ENCODE assay signal across 8 mouse cellular contexts in the genomic region with DNA sequence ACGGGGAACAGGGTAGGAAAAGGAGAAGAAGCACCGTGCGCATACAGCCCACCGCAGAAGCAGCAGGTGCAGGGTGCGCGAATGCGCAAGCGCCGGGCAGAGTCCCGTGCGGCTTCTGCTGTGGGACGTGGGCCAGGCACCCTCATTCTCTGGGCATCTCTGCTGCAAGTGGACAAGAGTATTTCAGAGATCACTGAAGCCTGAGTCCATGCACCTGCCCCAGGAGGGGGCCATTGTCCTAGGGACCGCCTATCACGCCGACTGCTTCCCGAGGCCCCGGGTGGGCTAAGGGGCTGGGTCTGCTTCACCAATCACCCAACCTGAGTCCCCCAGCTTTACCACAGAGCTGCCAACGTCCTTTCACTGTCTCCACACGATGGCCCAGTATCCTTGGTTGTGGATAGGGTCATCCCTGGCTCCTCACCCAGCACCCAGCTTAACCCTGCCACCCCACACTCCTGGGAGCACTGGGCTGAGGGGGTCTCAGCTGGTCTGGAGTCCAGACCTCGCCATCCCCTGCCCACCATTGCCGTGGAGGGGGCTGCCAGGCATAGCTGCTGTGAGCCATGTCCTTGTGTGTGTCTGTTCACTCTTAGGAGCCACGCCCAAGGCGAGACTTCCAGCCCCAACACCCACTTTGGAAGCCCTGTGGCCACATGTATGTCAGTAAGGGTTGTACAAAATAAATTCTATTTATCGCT.
DNase-seq lines count a peak whose midpoint lies in the region; ATAC-seq and TF ChIP-seq lines count a peak whose summit lies in the region.

No protein-coding gene starts in this region.

- H3K36me3 ChIP-seq in intestine, embryonic 14.5 days (ENCODE audit: control insufficient read depth, insufficient read depth, low read length) = no peaks in the 10 kb centered on the region
- H3K36me3 ChIP-seq in intestine, postnatal 0 days (ENCODE audit: control insufficient read depth, insufficient read depth) = no peaks in the 10 kb centered on the region
- no peaks in the 10 kb centered on the region for H3K36me3 ChIP-seq in embryonic facial prominence, embryonic 11.5 days (replicated peaks; ENCODE audit: control insufficient read depth, insufficient read depth, low read depth, low read length)
- no peaks in the 10 kb centered on the region for H3K36me3 ChIP-seq in hindbrain, embryonic 11.5 days (ENCODE audit: control insufficient read depth, insufficient read depth, low read length)
- H3K36me3 ChIP-seq in midbrain, embryonic 13.5 days = 0 out of 2 replicates have a peak, but pooled peaks cover 4% of the 10 kb centered on the region

- H3K4me2 ChIP-seq in intestine, embryonic 14.5 days (ENCODE audit: low read length) = peak overlapping the region; percentile 42
- H3K4me2 ChIP-seq in intestine, postnatal 0 days (replicated peaks; ENCODE audit: low read depth) = no peak overlapping the region
- peak overlapping the region; percentile 40 for H3K4me2 ChIP-seq in embryonic facial prominence, embryonic 11.5 days (ENCODE audit: low read depth, low read length)
- H3K4me2 ChIP-seq in hindbrain, embryonic 11.5 days (replicated peaks; ENCODE audit: low read depth, low read length) = peak overlapping the region; percentile 66
- H3K4me2 ChIP-seq in midbrain, embryonic 13.5 days (replicated peaks) = peak overlapping the region; percentile 73

- no peak overlapping the region for H3K9ac ChIP-seq in intestine, embryonic 14.5 days (ENCODE audit: low read length)
- no peak overlapping the region for H3K9ac ChIP-seq in intestine, postnatal 0 days (ENCODE audit: low read depth, low read length)
- H3K9ac ChIP-seq in embryonic facial prominence, embryonic 11.5 days (replicated peaks; ENCODE audit: low read length) = 0 out of 2 replicates have a peak overlapping the region, but pooled peaks have one; percentile 25
- H3K9ac ChIP-seq in hindbrain, embryonic 11.5 days (ENCODE audit: low read depth, low read length) = peak overlapping the region; percentile 59; the same call in 1 of the 2 replicates
- H3K9ac ChIP-seq in midbrain, embryonic 13.5 days (replicated peaks) = peak overlapping the region; percentile 69

- peaks cover 22% of the 10 kb centered on the region for H3K27me3 ChIP-seq in intestine, embryonic 14.5 days (replicated peaks; ENCODE audit: control insufficient read depth, insufficient read depth, low read length)
- peaks cover 21% of the 10 kb centered on the region for H3K27me3 ChIP-seq in intestine, postnatal 0 days (replicated peaks; ENCODE audit: control insufficient read depth, insufficient read depth, low read length)
- peaks cover 22% of the 10 kb centered on the region for H3K27me3 ChIP-seq in embryonic facial prominence, embryonic 11.5 days (ENCODE audit: control insufficient read depth, insufficient read depth, low read length)
- peaks cover 9% of the 10 kb centered on the region; the same call in 1 of the 2 replicates for H3K27me3 ChIP-seq in hindbrain, embryonic 11.5 days (ENCODE audit: control insufficient read depth, insufficient read depth, low read length)
- H3K27me3 ChIP-seq in midbrain, embryonic 13.5 days = peaks cover 28% of the 10 kb centered on the region

- H3K4me1 ChIP-seq in intestine, embryonic 14.5 days (replicated peaks; ENCODE audit: control insufficient read depth, insufficient read depth, low read length) = peaks cover 9% of the 10 kb centered on the region; the same call in 1 of the 2 replicates
- no peaks in the 10 kb centered on the region for H3K4me1 ChIP-seq in intestine, postnatal 0 days (replicated peaks; ENCODE audit: control insufficient read depth, insufficient read depth, low read length)
- H3K4me1 ChIP-seq in embryonic facial prominence, embryonic 11.5 days (ENCODE audit: control insufficient read depth, insufficient read depth, low read length) = peaks cover 16% of the 10 kb centered on the region
- H3K4me1 ChIP-seq in hindbrain, embryonic 11.5 days (replicated peaks; ENCODE audit: control insufficient read depth, insufficient read depth, low read length) = peaks cover 23% of the 10 kb centered on the region
- peaks cover 33% of the 10 kb centered on the region for H3K4me1 ChIP-seq in midbrain, embryonic 13.5 days (replicated peaks)

- H3K27ac ChIP-seq in intestine, embryonic 14.5 days (ENCODE audit: low read depth) = no peak overlapping the region
- H3K27ac ChIP-seq in intestine, postnatal 0 days (ENCODE audit: low read depth, low read length) = no peak overlapping the region
- no peak overlapping the region for H3K27ac ChIP-seq in embryonic facial prominence, embryonic 11.5 days (replicated peaks; ENCODE audit: low read depth, low read length)
- peak overlapping the region; percentile 45; the same call in 1 of the 2 replicates for H3K27ac ChIP-seq in hindbrain, embryonic 11.5 days (ENCODE audit: low read depth, low read length)
- no peak overlapping the region for H3K27ac ChIP-seq in midbrain, embryonic 13.5 days

- DNase-seq in intestine, embryonic 14.5 days (ENCODE audit: low spot score) = no peak
- no peak for DNase-seq in embryonic facial prominence, embryonic 11.5 days (ENCODE audit: low spot score)
- DNase-seq in hindbrain, embryonic 11.5 days (ENCODE audit: low spot score) = no peak
- DNase-seq in right cerebral cortex, postnatal 10 days (ENCODE audit: low spot score in 2 of 2) = no peak
- DNase-seq in urinary bladder, postnatal 25 days (ENCODE audit: low spot score) = no peak
- DNase-seq in urinary bladder, postnatal 14 days (ENCODE audit: low spot score) = no peak

- H3K9me3 ChIP-seq in intestine, embryonic 14.5 days (ENCODE audit: control insufficient read depth, low read length) = no peaks in the 10 kb centered on the region
- H3K9me3 ChIP-seq in intestine, postnatal 0 days (ENCODE audit: control insufficient read depth) = no peaks in the 10 kb centered on the region
- H3K9me3 ChIP-seq in embryonic facial prominence, embryonic 11.5 days (replicated peaks; ENCODE audit: control insufficient read depth, low read length) = no peaks in the 10 kb centered on the region
- no peaks in the 10 kb centered on the region for H3K9me3 ChIP-seq in hindbrain, embryonic 11.5 days (ENCODE audit: control insufficient read depth, low read length)
- H3K9me3 ChIP-seq in midbrain, embryonic 13.5 days = no peaks in the 10 kb centered on the region

- 0 out of 2 replicates have a peak, but pooled peaks have one; percentile 22 for ATAC-seq in intestine, embryonic 14.5 days (replicated peaks; ENCODE audit: low FRiP score, low TSS enrichment, low read depth)
- no peak for ATAC-seq in intestine, postnatal 0 days
- ATAC-seq in embryonic facial prominence, embryonic 11.5 days (replicated peaks; ENCODE audit: insufficient number of reproducible peaks, low FRiP score, low TSS enrichment, low read depth) = no peak; the same call in 1 of the 2 replicates
- peak; percentile 33 for ATAC-seq in hindbrain, embryonic 11.5 days (ENCODE audit: low FRiP score)
- peak; percentile 28 for ATAC-seq in midbrain, embryonic 13.5 days

- TF ChIP-seq CTCF in intestine, postnatal 0 days (IDR thresholded peaks at IDR 0.05; ENCODE audit: low read depth) = no peak

- WGBS in intestine, embryonic 14.5 days = 26% methylated on average over 24 of the region's 24 CpGs
- 29% methylated on average over 24 of the region's 24 CpGs for WGBS in intestine, postnatal 0 days
- WGBS in embryonic facial prominence, embryonic 11.5 days = 19% methylated on average over 24 of the region's 24 CpGs
- 17% methylated on average over 24 of the region's 24 CpGs for WGBS in hindbrain, embryonic 11.5 days
- 12% methylated on average over 24 of the region's 24 CpGs for WGBS in midbrain, embryonic 13.5 days

- peak overlapping the region; percentile 13; the same call in 1 of the 2 replicates for H3K4me3 ChIP-seq in intestine, embryonic 14.5 days (ENCODE audit: low read depth, low read length)
- no peak overlapping the region for H3K4me3 ChIP-seq in intestine, postnatal 0 days (ENCODE audit: low read depth, low read length)
- H3K4me3 ChIP-seq in embryonic facial prominence, embryonic 11.5 days (ENCODE audit: low read depth, low read length) = peak overlapping the region; percentile 14; the same call in 1 of the 2 replicates
- H3K4me3 ChIP-seq in hindbrain, embryonic 11.5 days (ENCODE audit: low read depth, low read length) = peak overlapping the region; percentile 34
- peak overlapping the region; percentile 43 for H3K4me3 ChIP-seq in midbrain, embryonic 13.5 days (replicated peaks)

Comparison
In these comparisons a context has a peak if more than half of its experiments do, and no peak if none do; other contexts are left out.
1. ATAC-seq: peak in intestine, embryonic 14.5 days (single experiment), hindbrain, embryonic 11.5 days (single experiment) and midbrain, embryonic 13.5 days (single experiment); none in intestine, postnatal 0 days (single experiment) and embryonic facial prominence, embryonic 11.5 days (single experiment).
2. H3K9ac ChIP-seq: peak in embryonic facial prominence, embryonic 11.5 days (single experiment), hindbrain, embryonic 11.5 days (single experiment) and midbrain, embryonic 13.5 days (single experiment); none in intestine, embryonic 14.5 days (single experiment) and intestine, postnatal 0 days (single experiment).